Mouse (Mus musculus): ENCODE results near the gene Tmem72. TPM values are rescaled to one million over a fixed set of nuclear protein-coding genes. Genes with fewer than 3 reads are reported as not detected.

Tmem72 gene
- polyA plus RNA-seq (2021; fragmentation: Nextera tagmentation), result 0.03 TPM in 1 of 2 replicates, not detected in the other
- long read RNA-seq, experiment 1, partial matches to known transcripts, result 0 of 1 reads
- long read RNA-seq, experiment 1, other reads (novel, unspliced or antisense), result 1 of 1 reads
- long read RNA-seq, experiment 2, result 0 reads

GRCm38 (mm10) chr6:116716666-116717065 is at the start of gene Tmem72:
Tmem72 (minus strand) TSS chr6:116716913.

GRCm38 (mm10) chr6:116673471-116674282 is 43.0 kb downstream of the Tmem72 start, which contains the start of gene Rassf4:
Rassf4 (minus strand) TSS chr6:116673952.

GRCm38 (mm10) chr6:116650406-116650805 is 66.3 kb downstream of the Tmem72 start, which contains the start of gene Depp1:
Depp1 (plus strand) TSS chr6:116650609.

Other genes starting within 250 kb of the Tmem72 start
- gene Olfr211, start 227.8 kb downstream of the Tmem72 start, polyA plus RNA-seq (2021; fragmentation: Nextera tagmentation), result not detected in 2 replicates
- gene Olfr212, start 210.4 kb downstream of the Tmem72 start, polyA plus RNA-seq (2021; fragmentation: Nextera tagmentation), result not detected in 2 replicates
- not detected in 2 replicates for gene Olfr213, start 178.5 kb downstream of the Tmem72 start, polyA plus RNA-seq (2021; fragmentation: Nextera tagmentation)
- 0.16 and 0.64 TPM in 2 replicates for gene Gm5580, start 165.8 kb downstream of the Tmem72 start, polyA plus RNA-seq (2021; fragmentation: Nextera tagmentation)
- not detected in 2 replicates for gene Olfr214, start 162.7 kb downstream of the Tmem72 start, polyA plus RNA-seq (2021; fragmentation: Nextera tagmentation)
- gene Olfr215, start 132.7 kb downstream of the Tmem72 start, polyA plus RNA-seq (2021; fragmentation: Nextera tagmentation), result not detected in 2 replicates
- gene Zfp422, start 87.9 kb downstream of the Tmem72 start, polyA plus RNA-seq (2021; fragmentation: Nextera tagmentation), result 18.2 and 24.3 TPM in 2 replicates
- 0.59 and 1.3 TPM in 2 replicates for gene Depp1, start 66.3 kb downstream of the Tmem72 start, polyA plus RNA-seq (2021; fragmentation: Nextera tagmentation)
- gene Rassf4, start 43.0 kb downstream of the Tmem72 start, polyA plus RNA-seq (2021; fragmentation: Nextera tagmentation), result 4.4 and 4.5 TPM in 2 replicates